Mouse (Mus musculus) small intestine, adult 2 months (tissue): ENCODE measurements around the gene Lce1d.

Experiments used
- CTCF ChIP-seq: fragments of 200-500 bp; IDR thresholded peaks from 2 replicates; pipeline ENCODE4 v1.5.1; 2012; ENCODE audit warnings: low read depth, mild to moderate bottlenecking, control low read depth, inconsistent platforms, low read length, moderate library complexity, mixed read lengths; ENCODE audit not compliant: insufficient replicate concordance, insufficient read length; ENCODE audit errors: extremely low read depth
- POLR2A ChIP-seq: fragments of 200-500 bp; IDR thresholded peaks from 2 replicates; pipeline ENCODE4 v1.6.1; 2012; ENCODE audit warnings: low read depth, mild to moderate bottlenecking, control low read depth, inconsistent platforms, low read length, moderate library complexity

DNA sequence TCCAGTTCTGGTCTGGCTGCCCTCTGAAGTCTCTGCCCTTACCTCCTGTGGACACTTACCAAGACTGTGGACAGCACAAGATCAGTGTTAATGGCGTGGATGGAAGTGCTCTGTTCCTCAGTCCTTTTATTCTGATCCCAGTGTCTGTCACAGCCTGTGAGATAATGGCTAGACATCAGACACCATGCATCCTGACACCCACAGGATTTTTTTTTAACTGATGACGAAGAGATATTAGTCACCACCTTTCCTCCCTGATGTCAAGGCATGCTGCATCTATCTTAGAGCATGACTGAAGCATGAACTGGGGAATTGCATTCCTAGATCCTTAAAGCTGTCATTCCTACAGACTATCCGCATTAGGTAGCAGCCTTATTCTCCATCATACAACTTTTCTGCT lies 33.2 kb upstream of the Lce1d start, which contains the start of gene Lce1f:
- TF ChIP-seq CTCF: no peak
- TF ChIP-seq POLR2A: no peak
